Mouse (Mus musculus) T-helper 17 cell (primary cell): ENCODE measurements around the gene Zfp507.

Experiments used
- in situ Hi-C, 2 experiments: fragments of 300-600 bp; cut with MboI, MseI; formaldehyde crosslinking; loops; 1 replicate in 1 of 2; 2 replicates in 1 of 2; pipeline ENCODE4 v1.15.1; 2025; ENCODE audit warnings: high pct_unique_total_duplicates in 2 of 2

Gene Zfp507

GRCm38 (mm10) chr7:35740489-35741230, 62.1 kb downstream of the Zfp507 start:
- in situ Hi-C loops: no loop called here

- in situ Hi-C loops: no loop called here
Observed at GRCm38 (mm10) chr7:35738871-35739270, 63.9 kb downstream of the Zfp507 start.

GRCm38 (mm10) chr7:35733313-35734050, 69.3 kb downstream of the Zfp507 start:
- in situ Hi-C loops: no loop called here

GRCm38 (mm10) chr7:35732585-35733059, 70.2 kb downstream of the Zfp507 start:
- in situ Hi-C loops: no loop called here

- in situ Hi-C loops: no loop called here
Observed at GRCm38 (mm10) chr7:35729621-35730031, 73.2 kb downstream of the Zfp507 start.

GRCm38 (mm10) chr7:35728376-35728775, 74.4 kb downstream of the Zfp507 start:
- in situ Hi-C loops: no loop called here

GRCm38 (mm10) chr7:35723035-35723434, 79.8 kb downstream of the Zfp507 start:
- in situ Hi-C loops: no loop called here
